Mouse (Mus musculus): Measurements from ENCODE around the gene Echdc1. TPM values are rescaled to one million over a fixed set of nuclear protein-coding genes. Genes with fewer than 3 reads are reported as not detected.
"Not testable (repeated sequence)": the region's sequence is repeated elsewhere in the genome, so short reads cannot be mapped to it uniquely, and the experiment has no call there.

Echdc1 gene
- total RNA-seq, 2 experiments from 2014 or later = 3.8 to 5.0 TPM

- not testable (repeated sequence) for ATAC-seq (replicated peaks; ENCODE audit: low FRiP score, poor library complexity, severe bottlenecking)
Measured at GRCm38 (mm10) chr10:29394890-29395289, 81.9 kb downstream of the Echdc1 start.

Other genes with a start within 250 kb of the Echdc1 start
- gene Soga3, start 169.3 kb upstream of the Echdc1 start, total RNA-seq (2015; ENCODE audit: low replicate concordance) = not detected in 2 replicates
- not detected in 2 replicates for gene Soga3, start 169.3 kb upstream of the Echdc1 start, total RNA-seq (2017; ENCODE audit: low replicate concordance)
- not detected in 2 replicates for gene Gm49353, start 114.2 kb upstream of the Echdc1 start, total RNA-seq (2015; ENCODE audit: low replicate concordance)
- gene Gm49353, start 114.2 kb upstream of the Echdc1 start, total RNA-seq (2017; ENCODE audit: low replicate concordance) = not detected in 2 replicates
- gene 9330159F19Rik, start 101.6 kb upstream of the Echdc1 start, total RNA-seq (2015; ENCODE audit: low replicate concordance) = not detected in 2 replicates
- gene 9330159F19Rik, start 101.6 kb upstream of the Echdc1 start, total RNA-seq (2017; ENCODE audit: low replicate concordance) = not detected in 2 replicates
- 8.8 and 11.5 TPM in 2 replicates for gene Rnf146, start 49.3 kb downstream of the Echdc1 start, total RNA-seq (2015; ENCODE audit: low replicate concordance)
- gene Rnf146, start 49.3 kb downstream of the Echdc1 start, total RNA-seq (2017; ENCODE audit: low replicate concordance) = 16.4 and 24.6 TPM in 2 replicates
- gene Rspo3, start 222.7 kb downstream of the Echdc1 start, total RNA-seq (2015; ENCODE audit: low replicate concordance) = not detected in 2 replicates
- 0.26 TPM in 1 of 2 replicates, not detected in the other for gene Rspo3, start 222.7 kb downstream of the Echdc1 start, total RNA-seq (2017; ENCODE audit: low replicate concordance)